Mouse (Mus musculus): ENCODE measurements around the gene Snx1.

Snx1 gene

GRCm38 (mm10) chr9:66126456-66127192 is at the start of gene Snx1, which contains the start of gene Ciao2a:
TSS of gene Snx1 (minus strand) at chr9:66126587.
TSS of gene Ciao2a (plus strand) at chr9:66126611.
- DNase-seq (ENCODE audit: low read depth, low spot score) = peak; percentile 98

DNA sequence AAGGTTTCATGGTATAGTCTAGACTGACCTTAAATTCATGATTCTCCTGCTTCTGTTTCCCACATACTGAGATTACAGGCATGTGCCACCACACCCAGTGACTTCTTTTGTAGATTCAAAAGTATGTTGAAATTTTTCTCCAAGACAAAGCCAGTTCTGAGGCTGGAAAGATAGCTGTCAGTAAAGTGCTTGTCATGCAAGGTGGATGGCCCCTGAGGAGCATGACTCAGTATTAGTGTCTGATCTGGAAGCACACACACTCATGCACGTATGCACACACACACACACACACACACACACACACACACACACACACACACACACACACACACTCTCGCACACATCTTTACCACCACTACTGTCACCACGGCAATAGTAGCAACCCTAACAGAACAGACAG is 48.6 kb upstream of the Snx1 start:
- no peak for DNase-seq (ENCODE audit: low read depth, low spot score)

- DNase-seq (ENCODE audit: low read depth, low spot score) = no peak
These were observed 47.0 kb upstream of the Snx1 start for GRCm38 (mm10) chr9:66173316-66173855.

DNA sequence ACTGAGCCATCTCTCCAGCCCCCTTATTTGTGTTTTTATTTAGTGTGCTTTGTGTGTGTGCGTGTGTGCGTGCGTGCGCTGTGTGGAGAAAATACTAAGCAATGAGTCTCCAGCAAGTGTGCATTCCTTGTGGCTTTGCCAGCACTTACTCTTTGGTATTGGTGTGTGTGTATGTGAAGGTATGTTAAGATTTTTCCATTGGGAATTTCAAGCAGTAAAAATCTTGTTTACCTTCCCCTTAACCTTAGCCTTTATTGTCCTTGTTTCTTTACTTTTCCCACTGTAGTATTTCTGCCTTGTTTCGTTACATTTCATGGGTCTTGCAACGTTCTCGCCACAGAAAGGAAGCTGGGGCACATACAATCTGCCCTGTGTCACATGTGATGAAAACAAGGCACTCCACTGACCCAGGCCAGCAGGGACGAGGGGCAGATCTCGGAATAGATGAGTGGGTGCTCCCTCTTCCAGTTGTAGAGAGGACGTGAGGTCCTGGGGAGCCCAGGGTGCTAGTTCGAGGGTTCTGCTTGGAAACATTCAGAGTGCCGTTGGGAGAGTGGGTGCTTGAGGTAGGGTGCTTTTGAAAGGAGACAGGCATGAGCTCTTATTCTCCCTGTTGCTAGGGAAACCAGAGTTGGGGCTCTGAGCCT is 45.0 kb upstream of the Snx1 start:
- no peak for DNase-seq (ENCODE audit: low read depth, low spot score)

GRCm38 (mm10) chr9:66170506-66170905 is 44.1 kb upstream of the Snx1 start:
- DNase-seq (ENCODE audit: low read depth, low spot score) = no peak

DNA sequence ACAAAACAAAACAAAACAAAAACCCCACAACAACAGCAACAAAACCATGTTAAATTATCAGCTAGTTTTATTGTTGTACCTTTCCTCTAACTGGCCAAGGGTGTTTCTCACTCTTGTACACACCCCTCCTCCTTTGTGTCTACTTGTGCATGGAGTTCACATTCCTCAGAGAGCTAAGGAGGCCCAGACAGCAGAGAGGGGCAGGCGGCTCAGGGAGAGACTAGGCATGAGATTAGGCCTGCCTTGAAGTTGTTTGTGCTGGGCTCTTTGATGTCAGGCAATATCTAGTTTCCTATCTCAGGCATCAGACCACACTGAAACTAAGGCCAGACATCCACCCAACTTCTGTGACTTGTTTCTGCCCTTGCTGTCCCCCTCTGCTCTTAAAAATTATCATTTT is 41.8 kb upstream of the Snx1 start:
- DNase-seq (ENCODE audit: low read depth, low spot score) = no peak

DNA sequence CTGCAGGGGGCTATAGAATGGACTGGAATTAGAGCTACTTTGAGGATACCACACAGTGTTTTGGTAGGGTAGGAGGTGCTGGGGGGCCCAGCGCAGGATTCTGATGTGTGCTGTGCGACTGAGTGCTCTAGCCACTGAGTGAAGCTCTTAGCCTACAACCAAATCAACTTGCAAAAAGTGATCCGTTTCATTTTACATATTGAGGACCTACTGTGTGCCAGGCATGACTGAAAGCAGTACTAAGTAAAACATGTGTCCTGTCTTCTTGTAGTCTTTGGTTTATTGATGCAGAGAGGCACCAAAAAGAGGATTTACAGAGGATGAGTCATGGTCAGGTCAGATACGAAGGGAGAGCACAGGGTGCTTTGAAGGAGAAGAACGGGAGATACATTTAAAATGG is 40.8 kb upstream of the Snx1 start:
- no peak for DNase-seq (ENCODE audit: low read depth, low spot score)

- no peak for DNase-seq (ENCODE audit: low read depth, low spot score)
These were observed 36.6 kb upstream of the Snx1 start for GRCm38 (mm10) chr9:66162995-66163394.

- DNase-seq (ENCODE audit: low read depth, low spot score) = peak; percentile 29
These were observed 33.8 kb upstream of the Snx1 start for GRCm38 (mm10) chr9:66160155-66160554.

DNA sequence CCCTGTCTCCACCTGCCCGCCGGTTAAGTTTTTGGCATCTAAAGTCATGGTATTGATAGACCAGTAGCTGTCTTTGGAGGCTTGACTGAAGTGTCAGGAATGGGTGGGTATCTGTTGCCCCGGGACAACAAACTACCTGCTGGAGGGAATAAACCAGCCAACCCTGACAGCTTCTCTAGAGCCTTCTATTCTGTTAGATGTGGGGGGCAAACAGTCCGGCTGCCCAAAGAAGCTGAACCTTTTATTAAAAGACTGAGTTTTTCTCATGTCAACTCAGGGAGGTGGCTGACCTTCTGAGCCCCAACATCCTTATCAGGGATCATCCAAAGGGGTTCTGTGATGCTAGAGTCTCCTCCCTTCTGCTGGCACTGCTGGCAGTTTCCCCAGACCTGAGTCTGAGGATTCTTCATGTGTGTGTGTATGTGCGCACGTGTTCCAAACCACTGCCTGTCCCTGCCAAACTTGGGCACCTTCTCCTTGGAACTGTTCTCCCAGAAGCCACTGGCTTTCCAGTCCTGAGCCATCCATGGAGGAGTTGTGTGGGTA is 32.6 kb upstream of the Snx1 start:
- DNase-seq (ENCODE audit: low read depth, low spot score) = no peak

- peak; percentile 69 for DNase-seq (ENCODE audit: low read depth, low spot score)
These were observed 31.8 kb upstream of the Snx1 start, which contains the start of gene Dapk2 for GRCm38 (mm10) chr9:66157958-66158830. TSS of gene Dapk2 (plus strand) at chr9:66158223.

DNA sequence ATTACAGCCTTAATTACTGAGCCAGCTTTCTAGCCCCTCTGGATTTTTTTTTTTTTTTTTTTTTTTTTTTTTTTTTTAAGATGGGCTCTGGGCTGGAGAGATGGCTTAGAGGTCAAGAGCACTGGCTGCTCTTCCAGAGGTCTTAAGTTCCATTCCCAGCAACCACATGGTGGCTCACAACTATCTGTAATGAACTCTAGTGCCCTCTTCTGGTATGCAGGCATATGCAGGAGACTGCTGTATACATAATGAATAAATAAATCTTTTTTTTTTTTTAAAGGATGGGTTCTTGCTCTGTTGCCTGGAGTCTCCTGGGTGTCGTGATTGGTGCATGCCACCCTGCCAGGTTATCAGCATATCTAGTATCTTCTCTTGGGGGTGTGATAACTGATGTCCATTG is 29.1 kb upstream of the Snx1 start:
- DNase-seq (ENCODE audit: low read depth, low spot score) = peak; percentile 52

GRCm38 (mm10) chr9:66154013-66154412 is 27.6 kb upstream of the Snx1 start:
- DNase-seq (ENCODE audit: low read depth, low spot score) = no peak

DNA sequence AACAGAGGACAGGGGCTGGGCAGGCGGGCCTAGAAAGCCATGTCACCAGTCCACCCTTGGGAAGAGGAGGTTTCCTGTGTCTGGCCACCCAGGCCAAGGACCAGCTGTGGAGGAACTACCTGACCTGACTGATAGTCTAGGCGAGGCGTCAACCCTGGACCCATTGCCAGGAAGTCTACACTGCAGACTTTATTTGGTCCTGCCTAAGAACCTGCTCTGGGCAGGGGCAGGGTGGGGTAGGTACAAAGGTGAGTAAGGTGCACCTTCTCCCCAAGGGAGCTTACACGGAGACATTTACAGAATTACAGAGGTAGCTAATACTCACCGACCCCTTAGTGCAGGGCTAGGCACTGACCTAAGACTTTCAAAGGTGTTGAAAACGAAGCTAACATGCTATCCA is 27.2 kb upstream of the Snx1 start:
- no peak for DNase-seq (ENCODE audit: low read depth, low spot score)

GRCm38 (mm10) chr9:66152011-66152410 is 25.6 kb upstream of the Snx1 start:
- DNase-seq (ENCODE audit: low read depth, low spot score) = no peak

GRCm38 (mm10) chr9:66146141-66146540 is 19.8 kb upstream of the Snx1 start:
- no peak for DNase-seq (ENCODE audit: low read depth, low spot score)

- peak; percentile 84 for DNase-seq (ENCODE audit: low read depth, low spot score)
These were observed 17.9 kb upstream of the Snx1 start for GRCm38 (mm10) chr9:66144248-66144647.

GRCm38 (mm10) chr9:66142265-66142664 is 15.9 kb upstream of the Snx1 start:
- no peak for DNase-seq (ENCODE audit: low read depth, low spot score)

DNA sequence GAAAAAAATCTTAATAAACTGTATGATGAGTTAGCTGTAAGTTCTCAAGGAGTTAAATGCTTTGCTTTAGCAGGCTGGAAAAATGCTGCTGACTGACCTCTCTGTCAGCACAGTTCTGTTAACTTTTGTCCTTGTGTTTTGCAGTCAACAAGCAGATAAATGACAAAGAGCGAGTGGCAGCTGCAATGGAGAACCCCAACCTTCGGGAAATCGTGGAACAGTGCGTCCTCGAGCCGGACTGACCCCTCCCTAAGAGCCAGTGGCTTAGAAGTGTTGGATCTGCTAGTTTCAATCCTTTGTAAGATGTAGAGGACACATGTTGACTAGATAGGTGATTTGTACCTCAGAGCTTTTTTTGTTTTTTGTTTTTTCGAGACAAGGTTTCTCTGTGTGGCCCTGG is 11.8 kb upstream of the Snx1 start:
- no peak for DNase-seq (ENCODE audit: low read depth, low spot score)

- peak; percentile 54 for DNase-seq (ENCODE audit: low read depth, low spot score)
These were observed 9.6 kb upstream of the Snx1 start for GRCm38 (mm10) chr9:66135967-66136366.

DNA sequence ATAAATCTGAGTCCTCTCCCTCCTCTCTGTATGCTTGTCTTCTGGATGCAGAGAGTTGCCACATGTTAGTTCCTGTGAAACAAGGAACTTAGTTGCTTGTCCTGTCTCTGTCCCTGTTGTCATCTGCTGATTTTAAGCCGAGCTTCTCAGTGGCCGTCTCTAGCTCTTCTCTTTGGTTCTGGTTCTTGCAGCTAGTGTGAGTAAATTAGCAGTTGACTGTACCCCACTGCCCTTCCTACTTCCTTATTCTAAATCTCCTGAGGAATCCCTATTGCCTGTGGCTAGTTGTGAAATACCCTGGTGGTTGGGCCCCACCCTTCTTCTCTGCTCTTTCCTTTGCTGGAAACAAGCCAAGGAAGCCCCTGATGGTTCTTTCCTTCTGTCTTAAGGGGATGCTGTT is 5.1 kb upstream of the Snx1 start:
- no peak for DNase-seq (ENCODE audit: low read depth, low spot score)

DNA sequence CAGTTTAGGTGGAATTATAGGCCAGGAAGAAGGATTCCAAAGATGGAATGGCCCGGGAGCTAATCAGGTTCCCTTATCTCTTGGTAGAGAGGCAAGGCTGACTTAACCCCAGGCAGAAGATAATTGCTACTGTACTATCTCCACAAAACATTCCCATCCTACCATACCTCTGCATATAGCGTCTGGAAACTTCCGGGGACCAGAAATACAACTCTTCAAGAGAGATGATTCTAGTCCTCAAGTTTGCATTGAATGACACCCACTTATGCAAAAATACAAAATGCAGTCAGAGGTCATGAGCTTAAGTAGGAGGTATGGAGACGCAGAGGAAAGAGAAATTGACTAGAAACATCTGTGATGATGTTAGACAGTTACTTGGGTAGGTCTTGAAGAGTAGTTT is 1.5 kb upstream of the Snx1 start:
- no peak for DNase-seq (ENCODE audit: low read depth, low spot score)
